Mouse (Mus musculus): ENCODE measurements around the gene Khnyn. TPM values are rescaled to one million over a fixed set of nuclear protein-coding genes. Genes with fewer than 3 reads are reported as not detected.

Khnyn gene
- polyA plus RNA-seq, 1 experiment from 2014 or later: 13.1 TPM

DNA sequence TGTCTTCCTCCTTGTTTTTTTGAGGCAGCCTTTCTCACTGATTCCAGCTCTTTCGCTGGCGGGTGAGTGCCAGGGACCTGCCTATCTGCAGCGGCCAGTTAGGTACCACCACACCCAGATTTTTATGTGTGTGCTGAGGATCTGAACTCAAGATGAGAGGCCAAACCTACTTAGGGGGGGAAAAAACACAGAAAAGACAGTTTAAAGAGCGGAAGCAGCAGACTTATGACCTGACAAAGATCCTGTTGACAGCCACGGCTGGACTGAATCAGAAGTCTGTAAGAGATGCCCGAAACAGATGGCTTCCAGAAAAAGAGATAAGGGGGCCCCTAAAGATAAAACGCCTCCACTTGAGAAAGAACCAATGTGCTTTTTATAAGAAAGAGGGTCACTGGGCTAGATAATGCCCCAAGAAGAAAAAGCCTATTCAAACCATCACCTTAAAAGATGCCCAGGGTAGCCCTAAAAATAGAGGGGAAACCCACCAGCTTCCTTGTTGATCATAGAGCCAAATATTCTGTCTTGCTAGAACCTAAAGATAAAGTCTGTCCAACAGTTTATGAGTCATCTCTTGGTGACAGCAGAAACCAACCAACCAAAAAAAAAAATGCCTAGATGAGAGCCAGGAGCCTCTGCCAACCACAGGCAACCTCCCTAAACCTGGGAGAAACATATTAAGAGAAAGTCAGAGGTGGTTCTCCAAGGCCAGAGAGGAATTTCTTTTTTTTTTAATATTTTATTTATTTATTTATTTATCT is 37.9 kb downstream of the Khnyn start:
- Histone ChIP-seq H3K4me3 (ENCODE audit: inconsistent target) (no peak overlapping the region), H3K36me3 (ENCODE audit: inconsistent target) (no peaks in the 10 kb centered on the region), H3K79me2 (ENCODE audit: inconsistent target) (no peaks in the 10 kb centered on the region), H3K27ac (no peak overlapping the region)
- WGBS (ENCODE audit: missing documents): 76% methylated on average over 7 of the region's 7 CpGs

GRCm38 (mm10) chr14:55926847-55927246 is 42.1 kb downstream of the Khnyn start:
- WGBS (ENCODE audit: missing documents): 40% methylated on average over 4 of the region's 4 CpGs

DNA sequence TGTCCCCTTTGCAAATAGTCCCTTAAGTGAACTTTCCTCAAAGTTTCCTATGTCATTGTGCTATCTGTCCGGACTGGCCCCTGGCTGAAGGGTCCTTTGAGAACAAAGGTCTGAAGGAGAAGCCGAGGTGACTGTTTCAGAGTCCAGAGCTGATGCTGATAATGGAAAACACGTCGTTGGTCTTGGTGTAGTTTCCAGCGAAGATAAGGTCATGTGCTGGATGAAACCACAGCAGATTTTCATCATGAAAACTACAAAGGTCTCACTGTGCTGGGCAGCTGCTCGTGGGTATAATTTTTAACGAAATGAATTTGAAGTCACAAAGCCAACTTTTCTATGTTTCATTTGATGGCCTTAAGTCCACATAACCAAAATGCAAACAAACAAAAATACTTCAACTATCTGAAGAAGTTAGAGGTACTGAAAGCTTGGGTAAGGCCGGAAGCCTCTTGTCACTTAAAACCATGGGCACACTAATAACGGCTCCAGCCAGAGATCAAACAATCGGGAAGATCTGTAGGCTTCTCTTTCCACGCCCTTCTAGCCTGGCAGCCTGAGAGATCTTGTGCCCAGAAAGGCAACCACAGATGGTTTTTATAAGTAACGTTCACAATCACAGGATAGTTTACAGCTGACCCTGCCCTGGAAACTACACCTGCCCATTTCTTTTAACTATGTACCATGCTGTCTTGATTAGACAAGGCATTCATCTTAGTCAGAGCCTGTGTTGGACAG is 44.7 kb downstream of the Khnyn start:
- Histone ChIP-seq H3K4me3 (ENCODE audit: inconsistent target) (no peak overlapping the region), H3K79me2 (ENCODE audit: inconsistent target) (no peaks in the 10 kb centered on the region), H3K36me3 (ENCODE audit: inconsistent target) (no peaks in the 10 kb centered on the region), H3K27ac (no peak overlapping the region)
- 79% methylated on average over 12 of the region's 12 CpGs for WGBS (ENCODE audit: missing documents)

More at GRCm38 (mm10) chr14:55926847-55927246, 42.1 kb downstream of the Khnyn start:
- no peak overlapping the region for H3K27ac ChIP-seq
- H3K79me2 ChIP-seq (ENCODE audit: inconsistent target): no peaks in the 10 kb centered on the region
- H3K4me3 ChIP-seq (ENCODE audit: inconsistent target): no peak overlapping the region
- H3K36me3 ChIP-seq (ENCODE audit: inconsistent target): no peaks in the 10 kb centered on the region

DNA sequence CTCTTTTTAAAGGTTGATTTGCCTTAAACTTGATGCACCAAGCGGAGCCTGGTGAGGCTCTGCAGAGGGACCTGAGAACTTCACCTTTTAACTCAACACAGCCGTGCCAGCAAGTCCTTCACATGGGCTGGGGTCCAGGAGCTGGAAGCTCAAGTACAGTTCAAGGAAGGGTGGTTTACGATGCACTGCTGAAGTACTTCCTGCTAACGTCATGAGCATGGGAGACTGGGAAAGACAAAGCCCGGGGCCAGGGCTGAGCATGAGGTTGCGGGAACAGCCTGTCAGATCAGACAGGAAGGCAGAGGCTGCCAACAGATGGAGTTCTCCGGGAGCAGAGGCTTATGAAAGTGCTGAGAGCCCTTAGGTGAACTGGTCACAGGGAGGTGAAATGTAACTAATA is 48.8 kb downstream of the Khnyn start:
- H3K4me3 ChIP-seq (ENCODE audit: inconsistent target): no peak overlapping the region

GRCm38 (mm10) chr14:55940070-55940800 is 55.5 kb downstream of the Khnyn start:
- no peak overlapping the region for H3K4me3 ChIP-seq (ENCODE audit: inconsistent target)
- H3K79me2 ChIP-seq (ENCODE audit: inconsistent target): no peaks in the 10 kb centered on the region
- H3K36me3 ChIP-seq (ENCODE audit: inconsistent target): no peaks in the 10 kb centered on the region
- no peak overlapping the region for H3K27ac ChIP-seq
- WGBS (ENCODE audit: missing documents): 65% methylated on average over 7 of the region's 7 CpGs

More for the DNA sequence above, 48.8 kb downstream of the Khnyn start:
- Histone ChIP-seq H3K79me2 (ENCODE audit: inconsistent target) (no peaks in the 10 kb centered on the region), H3K27ac (no peak overlapping the region), H3K36me3 (ENCODE audit: inconsistent target) (no peaks in the 10 kb centered on the region)
- WGBS (ENCODE audit: missing documents): 35% methylated on average over 7 of the region's 7 CpGs

DNA sequence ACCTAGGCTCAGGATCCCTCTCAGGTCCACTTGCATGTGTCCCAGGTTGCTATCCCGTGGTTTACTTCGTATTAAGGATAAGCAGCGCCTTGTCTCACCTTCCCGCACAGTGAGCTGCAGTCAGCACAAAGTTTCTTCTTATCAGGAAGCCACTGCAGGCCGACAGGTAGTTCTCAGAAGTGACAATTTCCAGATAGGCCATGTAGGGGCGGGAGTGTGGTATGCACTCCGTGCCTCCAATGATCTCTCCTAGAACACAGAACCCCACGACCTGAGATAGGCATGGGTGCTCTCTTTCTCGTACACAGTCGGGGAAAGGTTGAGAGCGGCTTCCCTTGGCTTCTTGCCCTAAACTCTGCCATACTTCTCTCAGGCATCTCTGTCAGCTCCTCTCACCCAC is 58.9 kb downstream of the Khnyn start:
- H3K79me2 ChIP-seq (ENCODE audit: inconsistent target): no peaks in the 10 kb centered on the region
- H3K4me3 ChIP-seq (ENCODE audit: inconsistent target): no peak overlapping the region
- WGBS (ENCODE audit: missing documents): 89% methylated on average over 11 of the region's 11 CpGs
- no peaks in the 10 kb centered on the region for H3K36me3 ChIP-seq (ENCODE audit: inconsistent target)
- H3K27ac ChIP-seq: no peak overlapping the region

GRCm38 (mm10) chr14:55944575-55944974 is 59.8 kb downstream of the Khnyn start, which contains the start of gene Cma1:
TSS of gene Cma1 (minus strand) at chr14:55944675.
- no peaks in the 10 kb centered on the region for H3K36me3 ChIP-seq (ENCODE audit: inconsistent target)
- H3K27ac ChIP-seq: no peak within 1 kb of the TSS
- WGBS (ENCODE audit: missing documents): 95% methylated on average over 4 of the region's 4 CpGs
- no peak within 1 kb of the TSS for H3K4me3 ChIP-seq (ENCODE audit: inconsistent target)
- no peaks in the 10 kb centered on the region for H3K79me2 ChIP-seq (ENCODE audit: inconsistent target)

GRCm38 (mm10) chr14:55946269-55946969 is 61.7 kb downstream of the Khnyn start:
- Histone ChIP-seq H3K36me3 (ENCODE audit: inconsistent target) (no peaks in the 10 kb centered on the region), H3K27ac (no peak overlapping the region), H3K79me2 (ENCODE audit: inconsistent target) (no peaks in the 10 kb centered on the region), H3K4me3 (ENCODE audit: inconsistent target) (no peak overlapping the region)
- WGBS (ENCODE audit: missing documents): 4% methylated on average over 2 of the region's 2 CpGs

Other genes with a start within 250 kb of the Khnyn start
- 18.4 to 47.7 TPM (median 21.3 TPM) in 3 replicates for gene Ipo4, start 249.0 kb upstream of the Khnyn start, polyA plus RNA-seq (2018)
- gene Gm49378, start 247.1 kb upstream of the Khnyn start, polyA plus RNA-seq (2018): 0.29 to 1.2 TPM (median 1.1 TPM) in 3 replicates
- gene Tm9sf1, start 241.1 kb upstream of the Khnyn start, polyA plus RNA-seq (2018): 35.2 to 63.2 TPM (median 58.1 TPM) in 3 replicates
- gene Tssk4, start 234.8 kb upstream of the Khnyn start, polyA plus RNA-seq (2018): 0.34 TPM in 1 of 3 replicates, not detected in the others
- 25.4 to 29.3 TPM (median 26.3 TPM) in 3 replicates for gene Mdp1, start 224.4 kb upstream of the Khnyn start, polyA plus RNA-seq (2018)
- 27.4 to 36.4 TPM (median 34.4 TPM) in 3 replicates for gene Gmpr2, start 213.0 kb upstream of the Khnyn start, polyA plus RNA-seq (2018)
- 136 to 262 TPM (median 187 TPM) in 3 replicates for gene Nedd8, start 212.8 kb upstream of the Khnyn start, polyA plus RNA-seq (2018)
- gene Tinf2, start 203.1 kb upstream of the Khnyn start, polyA plus RNA-seq (2018): 9.0 to 10.5 TPM (median 10.4 TPM) in 3 replicates
- 1.2 to 4.3 TPM (median 3.6 TPM) in 3 replicates for gene Tgm1, start 171.0 kb upstream of the Khnyn start, polyA plus RNA-seq (2018)
- gene Rabggta, start 162.7 kb upstream of the Khnyn start, polyA plus RNA-seq (2018): 7.5 to 16.7 TPM (median 12.4 TPM) in 3 replicates
- 63.5 to 108 TPM (median 106 TPM) in 3 replicates for gene Dhrs1, start 139.3 kb upstream of the Khnyn start, polyA plus RNA-seq (2018)
- gene Nop9, start 139.3 kb upstream of the Khnyn start, polyA plus RNA-seq (2018): 9.3 to 22.6 TPM (median 12.9 TPM) in 3 replicates
- gene Cideb, start 126.5 kb upstream of the Khnyn start, polyA plus RNA-seq (2018): 0.22 to 0.72 TPM (median 0.41 TPM) in 3 replicates
- 0.10 TPM in 1 of 3 replicates, not detected in the others for gene Ltb4r2, start 123.5 kb upstream of the Khnyn start, polyA plus RNA-seq (2018)
- gene Ltb4r1, start 119.0 kb upstream of the Khnyn start, polyA plus RNA-seq (2018): 0.25 to 0.33 TPM (median 0.32 TPM) in 3 replicates
- 0.04 to 0.07 TPM in 2 of 3 replicates, not detected in the other for gene Adcy4, start 100.9 kb upstream of the Khnyn start, polyA plus RNA-seq (2018)
- 11.7 to 24.6 TPM (median 17.7 TPM) in 3 replicates for gene Ripk3, start 96.1 kb upstream of the Khnyn start, polyA plus RNA-seq (2018)
- gene Nfatc4, start 61.8 kb upstream of the Khnyn start, polyA plus RNA-seq (2018): not detected in 3 replicates
- 0.69 to 1.1 TPM (median 0.70 TPM) in 3 replicates for gene Nynrin, start 30.9 kb upstream of the Khnyn start, polyA plus RNA-seq (2018)
- not detected in 3 replicates for gene Cbln3, start 555 bp upstream of the Khnyn start, polyA plus RNA-seq (2018)
- gene Sdr39u1, start 15.3 kb downstream of the Khnyn start, polyA plus RNA-seq (2018): 1.5 to 3.1 TPM (median 2.0 TPM) in 3 replicates
- not detected in 3 replicates for gene Cma1, start 59.7 kb downstream of the Khnyn start, polyA plus RNA-seq (2018)
- not detected in 3 replicates for gene Cma2, start 66.0 kb downstream of the Khnyn start, polyA plus RNA-seq (2018)
- not detected in 3 replicates for gene Mcpt1, start 133.0 kb downstream of the Khnyn start, polyA plus RNA-seq (2018)
- not detected in 3 replicates for gene Mcpt9, start 145.5 kb downstream of the Khnyn start, polyA plus RNA-seq (2018)
- gene Mcpt2, start 157.1 kb downstream of the Khnyn start, polyA plus RNA-seq (2018): not detected in 3 replicates
- not detected in 3 replicates for gene Mcpt4, start 177.4 kb downstream of the Khnyn start, polyA plus RNA-seq (2018)
- gene Mcpt8, start 200.3 kb downstream of the Khnyn start, polyA plus RNA-seq (2018): 0.23 TPM in 1 of 3 replicates, not detected in the others
- gene Ctsg, start 217.6 kb downstream of the Khnyn start, polyA plus RNA-seq (2018): 0.37 to 1.1 TPM in 2 of 3 replicates, not detected in the other
- gene Gzme, start 235.7 kb downstream of the Khnyn start, polyA plus RNA-seq (2018): not detected in 3 replicates
- not detected in 3 replicates for gene Gzmd, start 247.7 kb downstream of the Khnyn start, polyA plus RNA-seq (2018)